Mouse (Mus musculus) regulatory T cell (primary cell): ENCODE data around the gene Srrd.
"Not testable (repeated sequence)": the region's sequence is repeated elsewhere in the genome, so short reads cannot be mapped to it uniquely, and the experiment has no call there.

ENCODE experiments used
- in situ Hi-C: fragments of 300-600 bp; cut with MboI, MseI; formaldehyde crosslinking; loops from one replicate; pipeline ENCODE4 v1.15.1; 2025; ENCODE audit warnings: high pct_unique_total_duplicates

The Srrd gene

GRCm38 (mm10) chr5:112319343-112319742 lies 23.5 kb downstream of the Srrd start:
- in situ Hi-C loops = not testable (repeated sequence)

- in situ Hi-C loops = no loop called here
Measured at GRCm38 (mm10) chr5:112317328-112317727, 25.5 kb downstream of the Srrd start.

- in situ Hi-C loops = no loop called here
Measured at GRCm38 (mm10) chr5:112316468-112316867, 26.4 kb downstream of the Srrd start.

- in situ Hi-C loops = no loop called here
Measured at GRCm38 (mm10) chr5:112313222-112313885, 29.5 kb downstream of the Srrd start.

DNA sequence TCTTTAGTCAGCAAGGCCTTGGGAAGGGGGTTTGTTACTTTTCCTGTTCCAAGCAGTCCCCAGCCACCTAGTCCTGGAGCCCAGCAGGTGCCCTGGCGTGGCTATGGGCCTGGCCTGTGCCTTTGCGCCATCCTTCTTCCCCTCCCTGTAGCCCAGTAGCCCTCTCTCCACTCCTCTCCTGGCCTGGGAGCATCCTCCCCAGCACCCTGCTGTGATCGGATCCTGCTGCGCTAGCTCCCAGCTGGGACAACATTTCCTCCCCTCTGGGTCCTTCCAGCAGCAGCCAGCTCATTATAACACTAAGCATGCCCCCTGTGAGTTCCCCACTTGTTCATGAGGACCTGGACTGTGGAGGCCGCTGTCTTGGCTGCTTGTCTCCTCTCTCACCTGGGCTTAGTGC lies 37.0 kb downstream of the Srrd start:
- in situ Hi-C loops = no loop called here

DNA sequence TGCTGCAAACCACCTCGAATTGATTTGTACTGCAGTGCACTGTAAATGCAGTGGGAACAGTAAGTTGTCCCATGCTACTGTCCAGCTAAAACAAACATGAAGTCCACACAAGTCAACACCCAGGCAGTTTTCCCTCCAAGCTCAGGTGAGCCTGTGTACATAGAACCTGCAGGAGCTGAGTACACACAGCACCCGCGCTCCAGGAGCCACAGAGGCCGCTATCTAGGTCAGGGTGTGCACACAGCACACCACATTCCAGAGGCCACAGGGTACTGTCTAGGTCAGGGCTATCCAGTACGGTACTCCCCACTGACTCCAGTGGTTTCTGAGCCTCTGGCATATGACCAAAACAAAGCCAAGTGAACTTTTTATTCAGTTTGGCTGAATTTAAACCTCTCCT lies 40.5 kb downstream of the Srrd start:
- in situ Hi-C loops = no loop called here

DNA sequence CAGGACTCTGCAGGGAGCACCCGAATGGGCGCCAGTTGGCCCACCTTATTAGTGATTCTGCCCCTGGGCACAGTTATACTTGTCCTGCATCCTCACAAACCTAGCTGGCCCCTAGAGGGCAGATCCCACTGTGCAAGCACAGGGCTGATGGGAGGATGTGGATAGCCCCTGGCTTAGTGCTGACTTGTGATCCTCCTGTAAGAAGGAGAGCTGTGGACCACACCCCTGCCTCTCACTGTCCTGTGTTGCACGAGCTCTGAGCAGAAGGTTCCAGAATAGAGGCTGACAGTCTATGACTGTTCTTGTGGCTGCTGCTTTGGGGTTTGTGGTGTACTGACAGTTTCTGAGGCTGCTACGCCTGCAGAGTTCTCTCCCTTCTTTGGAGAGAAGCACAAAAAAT lies 41.1 kb downstream of the Srrd start:
- in situ Hi-C loops = no loop called here

DNA sequence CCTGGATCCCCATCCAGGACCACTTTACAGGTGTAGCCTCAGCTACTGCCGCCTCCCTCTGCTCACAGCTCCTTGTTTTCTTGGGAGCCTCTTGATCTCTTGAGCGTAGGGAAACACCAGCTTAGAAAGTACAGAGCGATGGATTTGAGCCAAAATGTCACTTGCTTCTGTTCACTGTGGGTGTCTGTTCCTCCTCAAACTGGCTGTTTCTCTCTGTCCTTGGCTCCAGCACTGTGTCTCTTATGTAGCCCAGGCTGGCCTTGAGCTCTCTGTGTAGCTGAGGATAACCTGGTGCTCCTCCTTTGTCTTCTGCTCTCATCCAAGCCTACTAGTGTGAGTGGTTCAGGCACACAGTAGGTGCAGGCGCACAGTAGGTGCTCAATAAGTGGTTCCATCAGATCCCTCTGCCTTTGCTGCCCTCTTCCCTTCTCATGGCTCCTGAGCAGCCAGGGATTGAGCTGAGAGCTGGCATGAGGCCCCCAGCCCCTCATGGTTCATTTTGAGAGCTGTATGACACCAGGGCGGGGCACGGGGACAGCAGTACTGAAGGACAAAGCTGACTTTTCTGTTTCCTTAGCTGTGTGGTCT lies 42.0 kb downstream of the Srrd start:
- in situ Hi-C loops = no loop called here

GRCm38 (mm10) chr5:112300112-112300511 lies 42.7 kb downstream of the Srrd start:
- in situ Hi-C loops = no loop called here

DNA sequence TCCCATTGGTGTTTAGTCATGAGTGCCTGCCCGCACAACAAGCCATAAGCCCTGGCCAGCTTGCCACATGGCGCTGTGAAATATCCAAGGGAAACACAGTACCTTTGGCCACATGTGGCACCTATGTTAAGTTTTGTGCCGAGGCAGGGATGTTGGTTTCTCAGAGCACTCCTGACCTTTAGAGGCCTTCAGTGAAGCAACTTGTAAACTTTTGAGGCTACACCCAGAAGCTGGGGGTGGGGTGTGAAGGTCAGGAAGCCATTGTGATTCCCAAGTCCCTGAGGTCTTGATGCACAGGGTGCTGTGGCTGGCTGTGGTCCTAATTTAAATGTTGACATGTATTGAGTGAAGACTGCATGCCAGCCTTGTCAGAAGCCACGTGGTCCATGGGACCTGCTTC lies 43.4 kb downstream of the Srrd start:
- in situ Hi-C loops = no loop called here

GRCm38 (mm10) chr5:112298226-112298988 lies 44.4 kb downstream of the Srrd start:
- in situ Hi-C loops = no loop called here

DNA sequence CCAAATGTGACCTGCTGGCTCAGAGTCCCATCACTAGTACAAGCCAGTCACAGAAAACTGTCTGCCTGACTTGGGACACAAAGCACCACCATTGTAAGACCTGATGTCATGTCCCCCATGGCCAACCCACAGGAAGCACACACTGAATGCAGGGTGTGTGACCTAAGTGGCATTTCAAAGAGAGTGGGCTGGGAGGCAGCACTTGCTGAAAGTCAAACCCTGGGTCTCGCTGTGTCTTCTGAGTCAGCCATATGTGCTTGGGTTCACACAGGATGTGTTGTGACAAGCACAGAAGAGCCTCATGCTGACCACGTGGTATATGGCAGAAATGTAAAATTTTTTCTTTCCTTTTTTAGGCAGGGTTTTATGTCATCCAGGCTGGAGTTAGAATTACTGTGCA lies 45.6 kb downstream of the Srrd start:
- in situ Hi-C loops = no loop called here

DNA sequence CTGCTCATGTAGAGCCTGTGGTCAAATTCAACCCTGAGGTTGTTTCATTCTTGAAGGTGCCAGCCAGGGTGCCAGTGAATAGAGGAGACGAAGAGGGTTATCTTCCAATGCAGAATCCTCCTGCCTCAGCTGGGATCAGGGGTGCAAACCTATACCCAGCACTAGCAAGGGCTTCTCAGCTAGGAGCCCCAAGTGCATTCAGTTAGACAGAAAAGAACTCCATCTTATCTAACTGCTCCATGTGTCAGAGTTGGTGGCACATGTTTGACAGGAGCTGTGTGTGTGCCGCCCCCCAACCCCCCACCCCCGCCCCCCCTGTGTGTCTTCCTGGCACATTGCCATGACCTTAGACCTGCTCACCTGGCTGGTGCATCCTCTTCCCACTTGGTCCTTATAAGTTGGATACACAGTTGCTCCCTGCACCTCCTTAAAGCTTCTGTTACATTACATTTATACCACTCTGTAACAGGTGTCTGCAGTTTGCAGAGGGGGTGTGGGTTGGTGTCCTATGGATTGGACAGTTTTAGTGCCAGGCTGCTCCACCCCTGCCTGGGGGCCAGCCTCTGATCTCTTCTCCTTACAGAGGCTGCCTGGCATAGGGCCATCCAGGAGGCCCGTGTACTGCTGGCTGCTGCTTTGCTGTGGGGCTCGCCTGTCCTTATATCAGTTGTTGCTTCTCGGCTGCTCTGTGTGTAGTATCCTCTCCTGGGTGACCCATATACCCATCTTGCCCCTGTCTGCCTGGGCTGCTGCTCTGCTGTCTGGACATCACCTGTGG lies 46.2 kb downstream of the Srrd start:
- in situ Hi-C loops = no loop called here

DNA sequence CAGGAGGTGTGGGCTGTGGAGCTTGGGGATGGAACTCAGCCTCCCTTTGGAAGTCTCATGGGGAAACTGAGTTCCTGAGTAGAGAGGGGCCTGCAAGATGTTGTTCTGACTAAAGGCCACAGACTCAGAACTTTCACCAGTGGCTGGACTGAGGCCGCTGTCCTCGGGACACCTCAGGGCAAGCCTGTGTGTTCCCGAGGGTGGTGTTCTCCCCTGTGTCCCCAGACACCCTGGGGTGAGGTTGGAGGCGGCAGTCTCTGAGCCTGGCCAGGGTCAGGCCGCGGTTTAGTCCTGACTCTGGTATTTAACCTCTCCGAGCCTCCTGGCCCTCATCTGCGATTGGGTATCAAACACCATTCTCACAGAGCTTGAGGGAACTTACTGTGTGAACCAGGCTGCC lies 47.3 kb downstream of the Srrd start:
- in situ Hi-C loops = no loop called here

DNA sequence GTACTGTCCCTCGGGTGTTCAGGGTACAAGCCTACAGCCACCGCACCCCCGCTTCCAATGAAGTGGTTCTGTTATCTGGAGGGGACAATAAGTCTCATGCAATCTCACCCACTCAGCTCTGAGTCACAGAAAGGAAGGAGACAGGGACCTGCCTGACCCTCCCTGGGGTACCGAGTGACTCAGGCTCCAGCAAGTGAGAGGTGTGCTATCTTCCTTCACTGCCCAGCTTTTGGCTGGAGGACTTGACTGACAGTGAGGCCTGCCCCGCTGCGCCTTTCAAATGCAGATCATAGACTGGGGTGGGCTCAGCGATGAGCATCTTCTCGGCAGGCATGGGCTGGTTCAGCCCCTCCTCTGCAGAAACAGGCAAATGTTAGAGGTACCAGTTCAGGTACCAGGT lies 47.7 kb downstream of the Srrd start:
- in situ Hi-C loops = no loop called here

DNA sequence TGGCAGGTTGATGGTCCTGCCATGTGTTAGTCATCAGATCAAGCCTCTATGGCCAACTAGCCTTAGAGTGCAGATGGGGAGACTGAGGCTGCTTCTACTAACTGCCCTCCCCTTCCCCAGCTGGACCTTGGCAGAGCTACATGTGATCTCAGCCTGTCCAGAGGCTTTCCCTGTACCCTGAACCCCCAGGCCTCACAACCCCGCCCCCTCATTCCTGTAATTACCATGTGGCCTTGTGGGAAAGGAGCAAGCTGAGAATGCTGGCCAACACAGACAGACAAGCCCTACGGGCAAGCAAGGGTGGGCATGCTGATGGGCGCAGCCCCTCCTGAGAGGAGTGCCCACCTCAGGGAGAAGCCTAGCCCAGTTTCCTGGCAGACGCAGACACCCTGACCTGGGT lies 48.1 kb downstream of the Srrd start:
- in situ Hi-C loops = no loop called here

GRCm38 (mm10) chr5:112293800-112294199 lies 49.0 kb downstream of the Srrd start:
- in situ Hi-C loops = no loop called here

DNA sequence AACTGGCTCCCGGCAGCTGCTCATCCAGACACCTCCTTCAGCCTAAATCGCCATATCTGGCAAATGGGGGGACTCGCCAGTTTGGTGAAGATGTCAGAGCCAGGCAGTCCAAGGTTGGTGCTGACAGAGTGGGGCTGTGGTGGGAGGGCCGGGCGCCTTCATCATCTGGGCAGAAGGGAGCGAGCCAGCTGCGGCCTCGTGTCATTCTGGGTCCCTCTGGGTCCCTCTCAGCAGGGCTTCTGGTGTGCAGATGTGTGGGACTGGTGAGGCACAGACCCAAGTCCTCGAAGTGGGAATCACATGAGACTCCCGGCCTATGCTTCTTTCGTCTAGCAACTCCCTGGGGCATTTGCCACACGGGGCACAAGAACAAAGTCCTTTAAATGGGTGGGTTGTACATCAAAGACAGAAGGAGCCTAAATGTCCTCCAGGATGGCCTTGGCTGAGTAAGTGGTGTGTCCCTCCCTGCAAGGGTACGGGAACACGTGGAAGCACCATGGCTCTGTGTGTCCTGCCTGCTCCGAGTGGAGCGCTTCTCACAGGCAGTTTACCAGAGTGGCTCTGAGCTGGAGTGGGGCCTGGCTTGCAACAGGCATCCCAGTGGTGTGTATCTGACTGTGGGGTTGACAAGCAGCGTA lies 50.4 kb downstream of the Srrd start:
- in situ Hi-C loops = no loop called here

GRCm38 (mm10) chr5:112291866-112292265 lies 51.0 kb downstream of the Srrd start:
- in situ Hi-C loops = no loop called here

DNA sequence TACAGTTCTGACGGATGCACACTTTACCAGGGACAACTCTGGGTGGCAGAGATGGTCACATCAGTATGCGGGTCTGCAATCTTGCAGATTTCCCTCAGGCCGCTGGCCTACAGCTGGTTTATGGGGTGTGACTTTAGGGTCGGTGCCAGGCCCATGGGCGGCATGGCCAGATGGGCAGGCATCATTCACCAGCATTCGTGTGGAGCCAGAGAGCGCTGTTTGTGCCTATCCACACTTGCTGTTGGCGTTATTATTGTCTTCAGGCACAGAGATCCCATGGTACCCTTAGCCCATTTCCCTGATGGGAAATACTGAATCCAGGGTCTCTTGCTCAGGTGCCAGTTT lies 52.3 kb downstream of the Srrd start:
- in situ Hi-C loops = no loop called here

- in situ Hi-C loops = no loop called here
Measured at GRCm38 (mm10) chr5:112289819-112290535, 52.9 kb downstream of the Srrd start.
